Mouse (Mus musculus) CH12.LX (cell line): Measurements from ENCODE around the gene Shld2. TPM values are rescaled to one million over a fixed set of nuclear protein-coding genes. Genes with fewer than 3 reads are reported as not detected.

Source experiments
- DNase-seq: peaks from one replicate; pipeline ENCODE4 v3.0.0-alpha.2; 2013; ENCODE audit errors: extremely low read depth
- H3K27ac ChIP-seq: 2 replicates; pipeline ENCODE4 v1.5.1; 2012; ENCODE audit warnings: low read depth, mild to moderate bottlenecking, control low read depth, moderate library complexity; ENCODE audit not compliant: insufficient read depth
- H3K27me3 ChIP-seq: replicated peaks from 2 replicates; pipeline ENCODE3; 2012; ENCODE audit warnings: inconsistent platforms
- H3K36me3 ChIP-seq, 2 experiments: replicated peaks in 1 of 2; 2 replicates each; pipeline versions ENCODE3 to v1.6.1; 2012; ENCODE audit warnings: inconsistent platforms in 1 of 2, low read length in 1 of 2, mild to moderate bottlenecking in 1 of 2, mixed read lengths in 1 of 2, moderate library complexity in 1 of 2; ENCODE audit not compliant: control insufficient read depth in 1 of 2, insufficient read depth in 1 of 2
- H3K4me1 ChIP-seq, 2 experiments: 2 replicates each; pipeline ENCODE4 v1.6.1; 2012; ENCODE audit warnings: inconsistent platforms in 1 of 2, moderate library complexity in 1 of 2; ENCODE audit not compliant: insufficient read depth in 2 of 2, control insufficient read depth in 1 of 2
- H3K4me2 ChIP-seq: 2 replicates; pipeline ENCODE4 v1.6.1; 2012; ENCODE audit warnings: low read depth, mild to moderate bottlenecking, control low read depth; ENCODE audit not compliant: poor library complexity, insufficient read depth, severe bottlenecking
- H3K4me3 ChIP-seq, 3 experiments: fragments of 150-350 bp in 1 of 3; sonication (generic) in 1 of 3; replicated peaks in 1 of 3; 2 replicates each; pipeline versions ENCODE3 to v1.5.1; 2011 to 2012; ENCODE audit warnings: low read depth in 2 of 3, low read length in 2 of 3, mild to moderate bottlenecking in 2 of 3, moderate library complexity in 2 of 3, control low read depth in 1 of 3, improper control_type of control experiment in 1 of 3, inconsistent platforms in 1 of 3, mixed read lengths in 1 of 3; ENCODE audit not compliant: poor library complexity in 1 of 3
- H3K79me2 ChIP-seq: replicated peaks from 2 replicates; pipeline ENCODE4 v1.6.1; 2012; ENCODE audit warnings: mild to moderate bottlenecking, moderate library complexity; ENCODE audit not compliant: control insufficient read depth, poor library complexity, insufficient read depth, severe bottlenecking; ENCODE audit errors: extremely low read depth
- H3K9ac ChIP-seq: 2 replicates; pipeline ENCODE4 v1.6.1; 2012; ENCODE audit warnings: low read depth, mild to moderate bottlenecking, control low read depth, moderate library complexity; ENCODE audit not compliant: insufficient read depth
- H3K9me3 ChIP-seq: replicated peaks from 2 replicates; pipeline ENCODE3; 2012; ENCODE audit warnings: low read length, inconsistent platforms, mixed read lengths
- BHLHE40 ChIP-seq: IDR thresholded peaks from 2 replicates; pipeline ENCODE4 v1.6.1; 2011; ENCODE audit warnings: mild to moderate bottlenecking, low read depth, low read length, improper control_type of control experiment
- CHD1 ChIP-seq: IDR thresholded peaks from 2 replicates; pipeline ENCODE4 v1.6.1; 2012; ENCODE audit warnings: low read depth, low read length, improper control_type of control experiment, inconsistent platforms
- CHD2 ChIP-seq: IDR thresholded peaks from 2 replicates; pipeline ENCODE4 v1.6.1; 2011; ENCODE audit warnings: low read length, improper control_type of control experiment
- E2F4 ChIP-seq: IDR thresholded peaks from 2 replicates; pipeline ENCODE4 v1.6.1; 2011; ENCODE audit warnings: low read depth, low read length, improper control_type of control experiment; ENCODE audit not compliant: insufficient replicate concordance
- ELF1 ChIP-seq: IDR thresholded peaks from 2 replicates; pipeline ENCODE4 v1.6.1; 2014; ENCODE audit warnings: low read depth, mild to moderate bottlenecking, inconsistent platforms, low read length, improper control_type of control experiment
- EP300 ChIP-seq: IDR thresholded peaks from 2 replicates; pipeline ENCODE4 v1.6.1; 2011; ENCODE audit warnings: low read length, improper control_type of control experiment
- GABPA ChIP-seq: IDR thresholded peaks from 2 replicates; pipeline ENCODE4 v1.6.1; 2012; ENCODE audit warnings: low read depth, low read length, improper control_type of control experiment, inconsistent platforms; ENCODE audit not compliant: insufficient replicate concordance
- IRF4 ChIP-seq: IDR thresholded peaks from 2 replicates; pipeline ENCODE4 v1.6.1; 2014; ENCODE audit warnings: low read depth, mild to moderate bottlenecking, inconsistent platforms, low read length, improper control_type of control experiment
- KAT2A ChIP-seq: IDR thresholded peaks from 2 replicates; pipeline ENCODE4 v1.6.1; 2012; ENCODE audit warnings: low read length, improper control_type of control experiment, inconsistent platforms; ENCODE audit not compliant: insufficient replicate concordance
- MAFK ChIP-seq: IDR thresholded peaks from 2 replicates; pipeline ENCODE4 v1.6.1; 2011; ENCODE audit warnings: low read length, improper control_type of control experiment; ENCODE audit not compliant: insufficient replicate concordance
- MEF2A ChIP-seq: IDR thresholded peaks from 2 replicates; pipeline ENCODE4 v1.6.1; 2014; ENCODE audit warnings: low read depth, mild to moderate bottlenecking, inconsistent platforms, low read length, improper control_type of control experiment, borderline replicate concordance
- MYC ChIP-seq: IDR thresholded peaks from 2 replicates; pipeline ENCODE4 v1.6.1; 2011; ENCODE audit warnings: low read depth, mild to moderate bottlenecking, improper control_type of control experiment, low read length
- RAD21 ChIP-seq: IDR thresholded peaks from 2 replicates; pipeline ENCODE4 v1.6.1; 2011; ENCODE audit warnings: low read depth, mild to moderate bottlenecking, low read length, improper control_type of control experiment, moderate library complexity
- SMC3 ChIP-seq: IDR thresholded peaks from 2 replicates; pipeline ENCODE4 v1.6.1; 2011; ENCODE audit warnings: low read depth, low read length, improper control_type of control experiment
- TBP ChIP-seq: conservative IDR thresholded peaks from 2 replicates; pipeline ENCODE4 v1.6.1; 2011; ENCODE audit warnings: low read depth, low read length, improper control_type of control experiment
- UBTF ChIP-seq: IDR thresholded peaks from 2 replicates; pipeline ENCODE4 v1.6.1; 2012; ENCODE audit warnings: low read depth, mild to moderate bottlenecking, inconsistent platforms, low read length, improper control_type of control experiment, moderate library complexity
- USF1 ChIP-seq: IDR thresholded peaks from 2 replicates; pipeline ENCODE4 v1.6.1; 2014; ENCODE audit warnings: low read depth, mild to moderate bottlenecking, inconsistent platforms, low read length, improper control_type of control experiment
- USF2 ChIP-seq: conservative IDR thresholded peaks from 2 replicates; pipeline ENCODE4 v1.6.1; 2011; ENCODE audit warnings: low read depth, low read length, improper control_type of control experiment
- ZNF384 ChIP-seq: IDR thresholded peaks from 2 replicates; pipeline ENCODE4 v1.6.1; 2012; ENCODE audit warnings: low read depth, low read length, improper control_type of control experiment, inconsistent platforms
- dilution Hi-C: fragments of 300-500 bp; cut with MboI; formaldehyde crosslinking; loops from 2 replicates; pipeline ENCODE4 v1.14.3; 2020; ENCODE audit warnings: low sequenced_read_pairs; ENCODE audit not compliant: extremely low pct_unique_long_range_greater_than_20kb, extremely low pct_ligation_motif_present
- in situ Hi-C: fragments of 300-500 bp; cut with MboI; formaldehyde crosslinking; loops from 3 replicates; pipeline ENCODE4 v1.14.3; 2019; ENCODE audit warnings: low sequenced_read_pairs, low pct_ligation_motif_present, low pct_unique_long_range_greater_than_20kb, mixed read lengths
- polyA plus RNA-seq: library from polyadenylated mRNA; unstranded; fragments of >175 nt; gene quantifications from 2 replicates; pipeline ENCODE4 v1.2.1, GENCODE M21; 2012; ENCODE audit warnings: low read depth; ENCODE audit not compliant: insufficient read length
- total RNA-seq, 2 experiments: library from RNA; depleted of rRNA; stranded (reverse); fragments of 300-350 nt in 1 of 2; fragments of >200 nt in 1 of 2; gene quantifications; 2 replicates each; pipeline ENCODE4 v1.2.3; 2012 to 2014

The Shld2 gene
- total and polyA plus RNA-seq, 3 experiments, result 12.0 to 21.8 (median 13.9) TPM

DNA sequence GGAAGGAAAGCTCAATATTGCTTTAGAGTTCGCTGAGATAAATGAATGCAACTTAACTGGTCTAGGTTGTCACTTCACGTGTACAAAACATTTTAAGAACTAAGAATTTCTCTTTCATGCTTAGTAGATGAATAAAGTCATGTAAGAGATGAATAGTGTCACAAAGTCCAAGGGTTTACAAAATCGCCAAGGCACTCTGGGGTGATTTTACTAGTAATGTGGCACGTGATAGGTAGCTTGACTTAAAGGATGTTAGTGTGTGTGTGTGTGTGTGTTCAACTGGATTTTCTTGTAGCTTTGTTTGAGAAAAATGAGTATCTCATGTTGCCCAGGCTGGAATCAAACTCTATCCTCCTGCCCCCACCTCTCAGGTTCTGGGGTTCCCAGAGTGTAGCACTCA is 1.0 kb downstream of the Shld2 start:
- TF ChIP-seq MEF2A (no peak), IRF4 (no peak), TBP (no peak), BHLHE40 (no peak), SMC3 (no peak), ELF1 (no peak), CHD2 (no peak), USF2 (no peak), RAD21 (no peak), USF1 (no peak), KAT2A (no peak), GABPA (no peak), ZNF384 (no peak), CHD1 (no peak), UBTF (no peak)
- in situ Hi-C loops, result no loop called here
- Histone ChIP-seq H3K4me2 (peak overlapping the region; percentile 83; the same call in 1 of the 2 replicates), H3K4me3 (no peak overlapping the region), H3K9ac (no peak overlapping the region), H3K36me3 (peaks cover under 1 to 26% of the 10 kb centered on the region in 2 experiments), H3K79me2 (peaks cover 32% of the 10 kb centered on the region), H3K9me3 (no peaks in the 10 kb centered on the region), H3K4me1 (peaks cover 4 to 35% of the 10 kb centered on the region in 2 experiments; a peak in 3 of 4 replicates), H3K27me3 (no peaks in the 10 kb centered on the region), H3K27ac (no peak overlapping the region)
- no peak for DNase-seq
- dilution Hi-C loops, result no loop called here

DNA sequence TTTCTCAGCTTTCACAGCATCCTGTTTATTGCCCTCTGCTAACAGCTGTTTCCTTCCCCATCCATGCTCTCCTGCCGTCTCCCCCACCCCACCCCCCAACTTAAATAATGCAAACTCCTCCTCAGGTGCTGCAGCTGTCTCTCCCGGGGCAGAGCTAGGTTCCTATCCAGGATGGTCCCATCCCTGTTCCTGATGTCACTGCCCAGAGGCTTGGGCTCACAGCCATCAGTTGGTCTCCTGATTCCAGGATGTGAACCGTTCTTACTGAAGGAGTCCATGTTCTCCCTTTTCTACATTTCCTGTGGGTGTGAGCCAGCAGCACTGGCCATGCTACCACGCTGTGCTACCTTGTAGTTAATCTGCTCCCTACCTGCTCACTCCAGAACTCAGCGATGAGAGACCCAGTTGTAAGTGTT is 7.0 kb downstream of the Shld2 start:
- TF ChIP-seq MAFK (no peak), MYC (no peak), CHD1 (no peak), EP300 (no peak), CHD2 (no peak), E2F4 (no peak), SMC3 (no peak), KAT2A (no peak)
- Histone ChIP-seq H3K9ac (no peak overlapping the region), H3K9me3 (no peaks in the 10 kb centered on the region), H3K79me2 (no peaks in the 10 kb centered on the region), H3K36me3 (peaks cover 5 to 54% of the 10 kb centered on the region in 2 experiments), H3K27ac (no peak overlapping the region), H3K4me2 (no peak overlapping the region), H3K4me1 (peaks cover 0 to 38% of the 10 kb centered on the region in 2 experiments; a peak in 3 of 4 replicates), H3K27me3 (no peaks in the 10 kb centered on the region), H3K4me3 (no peak overlapping the region)
- in situ Hi-C loops, result no loop called here
- dilution Hi-C loops, result no loop called here
- DNase-seq, result no peak
